Mouse (Mus musculus): ENCODE measurements around the gene Mtmr14.

Gene Mtmr14

GRCm38 (mm10) chr6:113330547-113330946 lies 92.9 kb downstream of the Mtmr14 start:
- no peak for DNase-seq (ENCODE audit: low spot score in 2 of 2)
